Mouse (Mus musculus): ENCODE data around the gene Itgb2l. TPM values are rescaled to one million over a fixed set of nuclear protein-coding genes. Genes with fewer than 3 reads are reported as not detected.

Gene Itgb2l
- polyA plus RNA-seq, 1 experiment = 0.23 TPM

DNA sequence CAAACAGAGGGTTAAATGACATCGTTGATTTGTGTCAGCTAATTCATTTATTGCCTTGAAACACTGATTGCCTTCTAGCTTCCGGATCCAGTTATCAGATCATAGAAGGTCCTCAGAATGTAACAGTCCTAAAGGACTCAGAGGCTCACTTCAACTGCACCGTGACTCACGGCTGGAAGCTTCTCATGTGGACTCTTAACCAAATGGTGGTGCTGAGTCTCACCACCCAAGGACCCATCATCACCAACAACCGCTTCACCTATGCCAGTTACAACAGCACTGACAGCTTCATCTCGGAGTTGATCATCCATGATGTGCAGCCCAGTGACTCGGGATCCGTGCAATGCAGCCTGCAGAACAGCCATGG, 70.7 kb downstream of the Itgb2l start:
- Histone ChIP-seq H3K4me3 (ENCODE audit: low read depth, low read length) (peak overlapping the region; percentile 11; the same call in 1 of the 2 replicates), H3K36me3 (ENCODE audit: control insufficient read depth, insufficient read depth, low read length) (peaks cover 17% of the 10 kb centered on the region), H3K27ac (ENCODE audit: insufficient read depth, low read depth, low read length) (peak overlapping the region; percentile 5; the same call in 1 of the 2 replicates), H3K27me3 (ENCODE audit: control insufficient read depth, insufficient read depth, low read length) (no peaks in the 10 kb centered on the region), H3K4me1 (ENCODE audit: control insufficient read depth, insufficient read depth, insufficient read length, low read length) (peaks cover 44% of the 10 kb centered on the region)
- 29% methylated on average over 8 of the region's 8 CpGs for WGBS
- TF ChIP-seq CTCF (IDR thresholded peaks at IDR 0.05; ENCODE audit: extremely low read depth, insufficient read length, insufficient replicate concordance, low read depth, low read length) = no peak
- TF ChIP-seq POLR2A (IDR thresholded peaks at IDR 0.05; ENCODE audit: low read depth, low read length) = no peak

Other genes with a start within 250 kb of the Itgb2l start
- gene Sh3bgr, start 243.2 kb downstream of the Itgb2l start, polyA plus RNA-seq (2012; rRNA removed) = 3.8 and 4.5 TPM in 2 replicates
- 0.34 and 3.4 TPM in 2 replicates for gene B3galt5, start 207.8 kb downstream of the Itgb2l start, polyA plus RNA-seq (2012; rRNA removed)
- gene Pcp4, start 24.0 kb upstream of the Itgb2l start, polyA plus RNA-seq (2012; rRNA removed) = 0.87 TPM in 1 of 2 replicates, not detected in the other